Mouse (Mus musculus): Measurements from ENCODE around the gene Kif20b. TPM values are rescaled to one million over a fixed set of nuclear protein-coding genes. Genes with fewer than 3 reads are reported as not detected.

Kif20b gene
- polyA plus RNA-seq, 1 experiment, result 1.7 TPM

GRCm38 (mm10) chr19:34953842-34954541 is 31.8 kb downstream of the Kif20b start:
- Histone ChIP-seq H3K27me3 (ENCODE audit: control insufficient read depth, insufficient read depth, low read length) (no peaks in the 10 kb centered on the region), H3K27ac (ENCODE audit: control insufficient read depth, insufficient read depth, low read length) (no peak overlapping the region), H3K4me3 (ENCODE audit: control insufficient read depth, insufficient read depth, low read length) (no peak overlapping the region), H3K4me1 (replicated peaks; ENCODE audit: control insufficient read depth, insufficient read depth, low read length) (no peaks in the 10 kb centered on the region), H3K36me3 (ENCODE audit: control insufficient read depth, insufficient read depth, low read length) (peaks cover 60% of the 10 kb centered on the region)
- no peak for DNase-seq
- 97% methylated on average over 11 of the region's 11 CpGs for WGBS
- TF ChIP-seq POLR2A (IDR thresholded peaks at IDR 0.05; ENCODE audit: control insufficient read depth, extremely low read depth, insufficient read depth, low read length, poor library complexity), result no peak
- no peak for TF ChIP-seq CTCF (IDR thresholded peaks at IDR 0.05; ENCODE audit: borderline replicate concordance, control insufficient read depth, extremely low read depth, insufficient read depth, low read length, poor library complexity)

DNA sequence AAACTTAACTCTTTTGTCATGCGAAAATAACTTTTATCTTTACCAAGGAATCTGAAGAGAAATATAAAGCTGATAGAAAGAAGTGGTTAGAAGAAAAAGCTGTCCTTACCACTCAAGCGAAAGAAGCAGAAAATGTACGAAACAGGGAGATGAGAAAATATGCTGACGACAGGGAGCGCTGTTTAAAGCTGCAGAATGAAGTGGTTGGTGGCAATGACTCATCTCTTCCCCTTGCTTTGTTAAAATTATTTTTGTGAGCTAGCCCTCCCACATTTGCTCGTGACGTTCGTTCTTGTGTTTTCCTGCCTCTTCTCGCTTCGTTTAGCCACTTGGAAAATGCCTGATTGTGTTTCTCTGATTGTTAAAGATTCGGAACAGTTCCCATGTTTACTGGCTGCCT is 37.2 kb downstream of the Kif20b start:
- no peak for DNase-seq
- H3K27ac ChIP-seq (ENCODE audit: control insufficient read depth, insufficient read depth, low read length), result no peak overlapping the region
- TF ChIP-seq CTCF (IDR thresholded peaks at IDR 0.05; ENCODE audit: borderline replicate concordance, control insufficient read depth, extremely low read depth, insufficient read depth, low read length, poor library complexity) (no peak), POLR2A (IDR thresholded peaks at IDR 0.05; ENCODE audit: control insufficient read depth, extremely low read depth, insufficient read depth, low read length, poor library complexity) (no peak)
- WGBS, result 78% methylated on average over 11 of the region's 11 CpGs
- H3K36me3 ChIP-seq (ENCODE audit: control insufficient read depth, insufficient read depth, low read length), result peaks cover 49% of the 10 kb centered on the region
- no peak overlapping the region for H3K4me3 ChIP-seq (ENCODE audit: control insufficient read depth, insufficient read depth, low read length)
- no peaks in the 10 kb centered on the region for H3K27me3 ChIP-seq (ENCODE audit: control insufficient read depth, insufficient read depth, low read length)
- H3K4me1 ChIP-seq (replicated peaks; ENCODE audit: control insufficient read depth, insufficient read depth, low read length), result no peaks in the 10 kb centered on the region

DNA sequence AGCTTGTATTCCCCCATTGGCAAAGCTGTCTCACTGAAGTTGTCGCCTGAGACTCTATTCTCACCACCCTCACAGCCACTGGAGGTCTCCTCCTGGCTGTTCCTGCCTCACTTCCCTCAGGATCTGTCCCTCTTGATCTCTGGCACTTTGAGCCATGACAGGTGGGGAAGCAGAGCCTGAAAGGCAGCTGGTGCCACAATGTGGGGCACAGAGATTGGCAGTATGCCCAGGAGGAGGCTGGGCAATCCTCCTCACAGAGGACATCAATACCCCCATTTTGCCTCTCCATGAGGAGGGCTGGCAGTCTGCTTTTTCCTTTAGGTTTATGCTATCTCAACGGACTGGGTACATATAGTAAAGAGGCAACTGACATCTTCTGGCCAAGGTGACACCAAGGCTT is 62.6 kb downstream of the Kif20b start:
- DNase-seq, result no peak
- Histone ChIP-seq H3K4me1 (replicated peaks; ENCODE audit: control insufficient read depth, insufficient read depth, low read length) (no peaks in the 10 kb centered on the region), H3K27ac (ENCODE audit: control insufficient read depth, insufficient read depth, low read length) (no peak overlapping the region), H3K4me3 (ENCODE audit: control insufficient read depth, insufficient read depth, low read length) (no peak overlapping the region), H3K36me3 (ENCODE audit: control insufficient read depth, insufficient read depth, low read length) (no peaks in the 10 kb centered on the region), H3K27me3 (ENCODE audit: control insufficient read depth, insufficient read depth, low read length) (no peaks in the 10 kb centered on the region)
- WGBS, result 86% methylated on average over 2 of the region's 2 CpGs
- TF ChIP-seq CTCF (IDR thresholded peaks at IDR 0.05; ENCODE audit: borderline replicate concordance, control insufficient read depth, extremely low read depth, insufficient read depth, low read length, poor library complexity) (no peak), POLR2A (IDR thresholded peaks at IDR 0.05; ENCODE audit: control insufficient read depth, extremely low read depth, insufficient read depth, low read length, poor library complexity) (no peak)

DNA sequence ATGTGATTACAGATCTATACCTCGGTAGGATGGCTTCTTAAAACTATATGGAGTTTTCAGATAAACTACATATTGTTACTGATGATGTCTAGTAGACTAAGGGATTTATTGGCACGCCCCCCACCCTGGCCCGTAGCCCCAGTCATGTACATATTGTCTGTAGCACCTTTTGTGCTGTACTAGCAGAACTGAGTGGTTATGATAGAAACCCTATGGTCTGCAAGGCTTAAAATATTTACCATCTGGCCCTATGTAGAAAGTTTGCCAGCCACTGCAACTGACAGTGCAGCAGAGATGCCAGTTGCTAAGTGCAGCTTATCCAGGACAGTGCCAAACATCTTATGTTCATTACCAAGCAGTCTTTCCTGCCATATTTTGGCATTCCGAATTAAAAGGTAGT is 68.3 kb downstream of the Kif20b start:
- no peaks in the 10 kb centered on the region for H3K27me3 ChIP-seq (ENCODE audit: control insufficient read depth, insufficient read depth, low read length)
- 82% methylated on average over 4 of the region's 4 CpGs for WGBS
- no peaks in the 10 kb centered on the region for H3K4me1 ChIP-seq (replicated peaks; ENCODE audit: control insufficient read depth, insufficient read depth, low read length)
- TF ChIP-seq POLR2A (IDR thresholded peaks at IDR 0.05; ENCODE audit: control insufficient read depth, extremely low read depth, insufficient read depth, low read length, poor library complexity), result no peak
- no peak overlapping the region for H3K4me3 ChIP-seq (ENCODE audit: control insufficient read depth, insufficient read depth, low read length)
- no peak for DNase-seq
- no peaks in the 10 kb centered on the region for H3K36me3 ChIP-seq (ENCODE audit: control insufficient read depth, insufficient read depth, low read length)
- no peak overlapping the region for H3K27ac ChIP-seq (ENCODE audit: control insufficient read depth, insufficient read depth, low read length)

DNA sequence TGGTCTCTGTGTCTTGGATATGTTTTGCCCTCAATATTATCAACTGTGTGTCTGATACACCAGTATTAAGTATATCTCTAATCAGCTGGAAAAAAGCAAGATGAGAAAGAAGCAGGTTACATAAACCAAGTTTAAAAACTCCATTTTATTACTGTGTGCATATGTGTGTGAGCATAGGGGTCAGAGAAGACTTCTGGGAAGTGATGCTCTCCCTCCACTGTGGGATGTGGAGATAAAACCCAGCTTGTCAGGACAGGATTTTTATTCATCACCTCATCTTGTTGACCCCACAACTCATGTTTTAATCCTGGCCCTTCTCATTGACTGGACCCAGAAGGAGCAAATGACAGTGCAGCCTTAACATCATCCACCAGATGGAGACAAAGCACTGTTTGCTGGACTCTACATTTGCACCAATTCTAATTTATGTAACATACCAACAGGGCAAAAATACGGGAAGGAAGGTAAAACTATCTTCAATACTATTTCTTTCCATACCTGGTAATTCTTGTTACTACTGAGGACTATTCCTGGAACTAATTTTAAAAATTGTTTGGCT is 70.9 kb downstream of the Kif20b start:
- Histone ChIP-seq H3K4me1 (replicated peaks; ENCODE audit: control insufficient read depth, insufficient read depth, low read length) (no peaks in the 10 kb centered on the region), H3K4me3 (ENCODE audit: control insufficient read depth, insufficient read depth, low read length) (no peak overlapping the region), H3K36me3 (ENCODE audit: control insufficient read depth, insufficient read depth, low read length) (no peaks in the 10 kb centered on the region), H3K27me3 (ENCODE audit: control insufficient read depth, insufficient read depth, low read length) (no peaks in the 10 kb centered on the region), H3K27ac (ENCODE audit: control insufficient read depth, insufficient read depth, low read length) (no peak overlapping the region)
- 6% methylated on average over 1 of the region's 1 CpGs for WGBS
- TF ChIP-seq POLR2A (IDR thresholded peaks at IDR 0.05; ENCODE audit: control insufficient read depth, extremely low read depth, insufficient read depth, low read length, poor library complexity), result no peak
- peak; percentile 11 for DNase-seq

- no peaks in the 10 kb centered on the region for H3K27me3 ChIP-seq (ENCODE audit: control insufficient read depth, insufficient read depth, low read length)
- no peaks in the 10 kb centered on the region for H3K36me3 ChIP-seq (ENCODE audit: control insufficient read depth, insufficient read depth, low read length)
- no peak overlapping the region for H3K27ac ChIP-seq (ENCODE audit: control insufficient read depth, insufficient read depth, low read length)
- no peak overlapping the region for H3K4me3 ChIP-seq (ENCODE audit: control insufficient read depth, insufficient read depth, low read length)
- DNase-seq, result no peak
- WGBS, result 89% methylated on average over 3 of the region's 3 CpGs
- no peaks in the 10 kb centered on the region for H3K4me1 ChIP-seq (replicated peaks; ENCODE audit: control insufficient read depth, insufficient read depth, low read length)
- TF ChIP-seq POLR2A (IDR thresholded peaks at IDR 0.05; ENCODE audit: control insufficient read depth, extremely low read depth, insufficient read depth, low read length, poor library complexity) (no peak), CTCF (IDR thresholded peaks at IDR 0.05; ENCODE audit: borderline replicate concordance, control insufficient read depth, extremely low read depth, insufficient read depth, low read length, poor library complexity) (no peak)
These were observed 92.9 kb downstream of the Kif20b start for GRCm38 (mm10) chr19:35015058-35015457.

All from thymus, adult 2 months (tissue).